Mouse (Mus musculus): ENCODE measurements at regions not wholly inside any gene's neighbourhood (a gene's known extent, or its start where the extent isn't known, plus 50 kb on each side); places are given as distances from the start of the nearest gene placed in this dataset.

DNA sequence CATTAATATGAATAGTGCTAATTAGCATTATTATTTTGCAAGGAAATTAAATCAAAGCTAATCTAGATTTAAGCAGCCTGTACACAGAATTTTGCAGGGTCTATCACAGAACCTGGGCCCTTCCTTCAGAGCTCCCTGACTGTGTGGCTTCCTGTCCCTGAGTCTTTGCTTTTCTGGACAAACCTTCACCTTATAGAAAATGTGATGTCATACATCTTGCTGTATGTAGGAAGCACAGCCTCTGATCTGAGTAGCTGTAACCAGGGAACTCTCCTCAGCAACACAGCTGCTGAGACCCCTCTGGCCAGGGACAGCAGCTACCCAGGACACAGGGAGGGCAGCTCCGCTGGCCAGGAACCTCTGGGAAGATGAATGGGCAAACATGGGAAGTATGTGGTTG lies 51.7 kb upstream of the Camk1g start:
- DNase-seq, result no peak
- intact Hi-C loops (cut with DNase I; ENCODE audit: low total_unique reads), result no loop called here

DNA sequence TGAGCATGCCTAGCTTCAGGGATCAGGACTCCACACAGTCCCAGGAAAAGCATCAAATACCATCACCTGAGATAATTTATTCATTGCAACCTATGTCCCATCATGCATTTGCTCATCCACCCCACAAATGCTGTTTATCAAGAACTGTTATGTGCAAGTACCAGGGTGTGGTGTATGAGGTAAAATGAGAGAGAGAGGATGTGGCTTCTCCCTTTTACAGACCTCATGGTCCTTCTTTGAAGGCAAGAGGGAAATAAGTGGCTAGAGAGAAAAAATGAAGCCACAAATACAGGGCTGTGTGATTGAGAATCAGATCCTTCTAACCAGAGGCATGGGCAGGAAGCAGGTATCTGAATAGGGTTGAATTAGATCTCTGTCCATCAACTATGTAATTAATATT lies 51.3 kb upstream of the Camk1g start:
- DNase-seq, result no peak
- intact Hi-C loops (cut with DNase I; ENCODE audit: low total_unique reads), result no loop called here

Small RNA genes lying in the stretch of these regions (microRNA-seq; reads per million reads assigned to microRNA genes)
- gene Mir205, result 12.0 to 19.8 reads per million in 2 experiments

Measured in gastrocnemius, postnatal 14 days (tissue).